Mouse (Mus musculus) layer of hippocampus, postnatal 14 days (tissue): ENCODE results near the gene Rint1. TPM values are rescaled to one million over a fixed set of nuclear protein-coding genes. Genes with fewer than 3 reads are reported as not detected.

ENCODE experiments used
- DNase-seq, 2 experiments: peaks; one replicate each; pipeline ENCODE4 v3.0.0; 2021 to 2022; ENCODE audit warnings: low spot score in 2 of 2, mixed read lengths in 1 of 2
- total RNA-seq, 2 experiments: library from RNA; stranded (reverse); gene quantifications; 2 replicates each; pipeline ENCODE4 v1.2.3; 2021

Rint1 gene
- total RNA-seq, 2 experiments from 2014 or later, result 20.7 to 22.8 TPM

GRCm38 (mm10) chr5:23863166-23864053, 75.9 kb downstream of the Rint1 start:
- no peak for DNase-seq

DNA sequence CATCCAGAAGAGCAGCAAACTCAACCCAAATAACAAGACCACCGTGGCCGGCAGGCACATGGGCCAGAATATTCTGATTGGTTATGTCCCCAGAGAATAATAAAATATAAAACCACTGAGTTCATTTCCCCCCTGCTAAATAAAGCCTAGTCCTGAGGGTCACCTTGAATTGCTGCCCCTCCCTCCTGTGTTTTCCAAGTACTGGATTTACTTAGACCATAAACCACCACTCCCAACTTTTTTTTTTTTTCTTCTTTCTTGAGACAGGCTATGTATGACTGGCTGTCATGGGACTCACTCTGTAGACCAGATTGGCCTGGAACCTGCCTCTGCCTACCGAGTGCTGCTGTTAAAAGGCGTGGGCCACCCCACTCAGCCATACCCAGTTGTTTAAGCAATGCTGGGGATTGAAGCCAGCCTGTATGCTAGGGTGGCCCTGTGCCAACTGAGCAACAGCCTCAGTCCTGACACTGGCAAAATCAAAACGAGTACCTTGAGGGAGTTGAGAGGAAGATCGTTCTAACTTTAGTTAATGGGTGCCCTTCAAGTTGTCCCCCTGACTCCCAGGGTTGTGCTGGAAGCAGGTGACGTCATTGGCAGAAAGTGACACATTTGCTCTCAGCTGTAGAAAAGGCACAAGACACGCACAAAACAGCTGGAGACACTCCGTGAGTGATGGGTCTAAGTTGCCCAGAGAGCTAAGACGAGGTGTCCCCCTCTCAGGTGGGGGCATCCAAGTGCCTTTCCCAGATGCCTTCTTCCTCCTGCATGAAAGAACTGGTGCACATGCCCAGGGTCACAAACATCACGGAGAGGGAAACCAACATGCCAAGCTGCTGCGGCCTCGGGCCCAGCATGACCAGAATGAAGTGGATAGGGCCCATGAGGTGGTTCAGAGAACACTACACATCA, 76.8 kb downstream of the Rint1 start:
- no peak for DNase-seq

GRCm38 (mm10) chr5:23865941-23866340, 78.4 kb downstream of the Rint1 start:
- DNase-seq, result no peak

Other genes with a start within 250 kb of the Rint1 start
- 100 to 1,000 TPM; 139 to 157 TPM for gene Srpk2, start 103.1 kb upstream of the Rint1 start, total RNA-seq
- gene Pus7, start 4.0 kb upstream of the Rint1 start, total RNA-seq, result 10 to 100 TPM; 21.6 to 22.9 TPM
- 10 to 100 TPM; 77.6 to 85.5 TPM for gene Tomm7, start 56.5 kb downstream of the Rint1 start, total RNA-seq
- 10 to 100 TPM; 26.7 to 30.2 TPM for gene Fam126a, start 243.0 kb downstream of the Rint1 start, total RNA-seq